7 mouse cellular contexts compared by ENCODE assay signal in the genomic region with DNA sequence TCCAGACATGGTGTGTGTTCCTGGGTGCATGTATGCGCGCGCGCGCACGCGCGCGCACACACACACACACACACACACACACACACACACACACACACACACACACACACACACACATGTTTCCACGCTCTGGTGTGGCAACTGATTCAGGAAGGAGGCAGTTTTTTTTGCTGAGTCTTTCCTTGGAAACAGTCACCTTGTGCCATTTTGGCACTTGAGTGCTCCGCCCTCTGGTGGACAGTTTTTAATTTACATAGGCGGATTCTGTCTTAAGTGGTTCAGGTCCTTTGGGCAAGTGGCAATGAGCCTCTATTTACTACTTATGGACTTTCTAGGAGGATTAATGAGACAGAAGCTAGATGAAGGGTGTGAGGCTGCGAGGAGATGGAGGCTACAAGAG.
A peak's percentile ranks its signal among the peaks of the same experiment; 100 is the strongest.
DNase-seq lines count a peak whose midpoint lies in the region; ATAC-seq lines count a peak whose summit lies in the region.

No protein-coding gene starts in this region.

- H3K27ac ChIP-seq in hindbrain, embryonic 13.5 days = peak overlapping the region; percentile 64; the same call in 1 of the 2 replicates
- 0 out of 2 replicates have a peak overlapping the region, but pooled peaks have one; percentile 20 for H3K27ac ChIP-seq in limb, embryonic 12.5 days
- no peak overlapping the region for H3K27ac ChIP-seq in neural tube, embryonic 11.5 days (ENCODE audit: low read depth, low read length)

- no peaks in the 10 kb centered on the region for H3K27me3 ChIP-seq in hindbrain, embryonic 13.5 days
- no peaks in the 10 kb centered on the region for H3K27me3 ChIP-seq in limb, embryonic 12.5 days
- no peaks in the 10 kb centered on the region for H3K27me3 ChIP-seq in neural tube, embryonic 11.5 days (ENCODE audit: control insufficient read depth, insufficient read depth, low read length)

- H3K4me2 ChIP-seq in hindbrain, embryonic 13.5 days = no peak overlapping the region
- no peak overlapping the region for H3K4me2 ChIP-seq in limb, embryonic 12.5 days
- H3K4me2 ChIP-seq in neural tube, embryonic 11.5 days (ENCODE audit: low read depth) = no peak overlapping the region

- H3K9ac ChIP-seq in hindbrain, embryonic 13.5 days = no peak overlapping the region
- no peak overlapping the region for H3K9ac ChIP-seq in limb, embryonic 12.5 days (replicated peaks)
- H3K9ac ChIP-seq in neural tube, embryonic 11.5 days (ENCODE audit: low read length) = no peak overlapping the region

- H3K36me3 ChIP-seq in hindbrain, embryonic 13.5 days = peaks cover 51% of the 10 kb centered on the region
- H3K36me3 ChIP-seq in limb, embryonic 12.5 days = peaks cover 53% of the 10 kb centered on the region
- peaks cover 7% of the 10 kb centered on the region for H3K36me3 ChIP-seq in neural tube, embryonic 11.5 days (ENCODE audit: control insufficient read depth, insufficient read depth, low read length)

- DNase-seq in right cerebral cortex, adult 18-20 months = peak; percentile 58
- no peak for DNase-seq in right cerebral cortex, postnatal 25 days
- peak; percentile 88 for DNase-seq in adipocyte (ENCODE audit: low spot score)
- DNase-seq in embryo, embryonic 11.5 days (ENCODE audit: low read depth, low spot score) = peak; percentile 71
- DNase-seq in neural tube, embryonic 11.5 days (ENCODE audit: low spot score) = peak; percentile 54

- ATAC-seq in hindbrain, embryonic 13.5 days (ENCODE audit: low FRiP score) = no peak
- no peak for ATAC-seq in limb, embryonic 12.5 days (ENCODE audit: insufficient number of reproducible peaks, insufficient read depth, low FRiP score, low TSS enrichment, low read depth)
- ATAC-seq in neural tube, embryonic 11.5 days (ENCODE audit: insufficient read depth, low FRiP score, low TSS enrichment) = no peak

- no peaks in the 10 kb centered on the region for H3K9me3 ChIP-seq in hindbrain, embryonic 13.5 days
- H3K9me3 ChIP-seq in limb, embryonic 12.5 days = no peaks in the 10 kb centered on the region
- H3K9me3 ChIP-seq in neural tube, embryonic 11.5 days (ENCODE audit: control insufficient read depth, low read length) = no peaks in the 10 kb centered on the region

- WGBS in hindbrain, embryonic 13.5 days = 65% methylated on average over 13 of the region's 13 CpGs
- 58% methylated on average over 9 of the region's 13 CpGs for WGBS in limb, embryonic 12.5 days
- WGBS in neural tube, embryonic 11.5 days = 68% methylated on average over 13 of the region's 13 CpGs

- H3K4me3 ChIP-seq in hindbrain, embryonic 13.5 days = no peak overlapping the region
- no peak overlapping the region for H3K4me3 ChIP-seq in limb, embryonic 12.5 days (replicated peaks)
- H3K4me3 ChIP-seq in neural tube, embryonic 11.5 days (ENCODE audit: low read depth, low read length) = no peak overlapping the region

- H3K4me1 ChIP-seq in hindbrain, embryonic 13.5 days (replicated peaks) = peaks cover 76% of the 10 kb centered on the region
- peaks cover 33% of the 10 kb centered on the region for H3K4me1 ChIP-seq in limb, embryonic 12.5 days (replicated peaks)
- peaks cover 28% of the 10 kb centered on the region; the same call in 1 of the 2 replicates for H3K4me1 ChIP-seq in neural tube, embryonic 11.5 days (ENCODE audit: control insufficient read depth, insufficient read depth, low read length)
